Mouse (Mus musculus) embryonic facial prominence, embryonic 14.5 days (tissue): Measurements from ENCODE around the gene Lrrc23. TPM values are rescaled to one million over a fixed set of nuclear protein-coding genes. Genes with fewer than 3 reads are reported as not detected.

Source experiments
- ATAC-seq: fragments of 200-750 bp; cut with Nextera tagmentation; 2 replicates; pipeline ENCODE4 v1.8.0; 2017; ENCODE audit warnings: low read depth, moderate number of reproducible peaks, moderate TSS enrichment
- DNase-seq: peaks from one replicate; pipeline ENCODE4 v3.0.0-alpha.2; 2015; ENCODE audit warnings: low spot score
- H3K27ac ChIP-seq: fragments of 300-500 bp; sonication (generic); replicated peaks from 2 replicates; pipeline ENCODE4 v1.5.1; 2014; ENCODE audit warnings: low read depth, mild to moderate bottlenecking, low read length, moderate library complexity
- H3K27me3 ChIP-seq: fragments of 300-500 bp; sonication (generic); replicated peaks from 2 replicates; pipeline ENCODE4 v1.6.1; 2014; ENCODE audit warnings: low read length; ENCODE audit not compliant: control insufficient read depth, insufficient read depth
- H3K36me3 ChIP-seq: fragments of 300-500 bp; sonication (generic); 2 replicates; pipeline ENCODE4 v1.6.1; 2014; ENCODE audit warnings: low read length, mixed read lengths; ENCODE audit not compliant: control insufficient read depth, insufficient read depth
- H3K4me1 ChIP-seq: fragments of 300-500 bp; sonication (generic); 2 replicates; pipeline ENCODE4 v1.6.1; 2014; ENCODE audit warnings: antibody characterized with exemption, low read length; ENCODE audit not compliant: control insufficient read depth, insufficient read depth
- H3K4me2 ChIP-seq: fragments of 300-500 bp; sonication (generic); 2 replicates; pipeline ENCODE4 v1.6.1; 2014; ENCODE audit warnings: low read depth, mild to moderate bottlenecking, low read length, moderate library complexity, mixed read lengths
- H3K4me3 ChIP-seq: fragments of 300-500 bp; sonication (generic); 2 replicates; pipeline ENCODE4 v1.5.1; 2014; ENCODE audit warnings: low read depth, mild to moderate bottlenecking, low read length
- H3K9ac ChIP-seq: fragments of 300-500 bp; sonication (generic); 2 replicates; pipeline ENCODE4 v1.6.1; 2014; ENCODE audit warnings: low read depth, mild to moderate bottlenecking, low read length, moderate library complexity, mixed read lengths
- H3K9me3 ChIP-seq: fragments of 300-500 bp; sonication (generic); 2 replicates; pipeline ENCODE4 v1.6.1; 2016; ENCODE audit warnings: low read length; ENCODE audit not compliant: control insufficient read depth
- WGBS: fragments of 180-500 bp; shearing (Covaris S2); extraction: QIAGEN DNeasy Blood & Tissue Kit; methylation state at CpG from one replicate; pipeline ENCODE4 v1.1.7; 2014; 5-methylcytosine and 5-hydroxymethylcytosine counted together
- polyA plus RNA-seq: library from polyadenylated mRNA; unstranded; fragments of >200 nt; fragmentation: Nextera tagmentation; extraction: Ambion mirVana; gene quantifications from 2 replicates; pipeline ENCODE4 v1.2.1, GENCODE M21; 2014

Gene Lrrc23
- polyA plus RNA-seq, 1 experiment from 2014 or later, result 13.2 TPM

DNA sequence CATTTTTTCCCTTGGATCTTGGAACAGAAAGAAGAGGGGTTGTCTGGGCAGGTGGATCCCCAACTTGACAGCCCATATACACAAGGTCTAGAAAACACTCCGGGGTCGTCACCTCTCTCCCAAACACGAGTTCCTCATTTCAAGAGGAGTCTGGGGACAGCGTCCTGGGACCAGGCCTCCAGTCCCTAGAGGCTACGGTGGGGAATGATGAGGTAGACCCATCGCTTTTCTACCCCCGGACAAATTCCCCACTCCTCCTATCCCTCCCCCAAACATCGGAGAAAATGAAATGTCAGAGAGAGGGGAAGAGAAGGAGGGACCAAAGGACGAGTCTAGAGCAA, 10.9 kb downstream of the Lrrc23 start:
- H3K9me3 ChIP-seq, result no peaks in the 10 kb centered on the region
- H3K36me3 ChIP-seq, result no peaks in the 10 kb centered on the region
- ATAC-seq, result no peak
- WGBS, result 5% methylated on average over 9 of the region's 9 CpGs
- DNase-seq, result no peak
- H3K4me3 ChIP-seq, result peak overlapping the region; percentile 60
- no peak overlapping the region for H3K27ac ChIP-seq
- peak overlapping the region; percentile 69 for H3K9ac ChIP-seq
- peak overlapping the region; percentile 91 for H3K4me2 ChIP-seq
- H3K27me3 ChIP-seq, result no peaks in the 10 kb centered on the region
- H3K4me1 ChIP-seq, result peaks cover 14% of the 10 kb centered on the region

DNA sequence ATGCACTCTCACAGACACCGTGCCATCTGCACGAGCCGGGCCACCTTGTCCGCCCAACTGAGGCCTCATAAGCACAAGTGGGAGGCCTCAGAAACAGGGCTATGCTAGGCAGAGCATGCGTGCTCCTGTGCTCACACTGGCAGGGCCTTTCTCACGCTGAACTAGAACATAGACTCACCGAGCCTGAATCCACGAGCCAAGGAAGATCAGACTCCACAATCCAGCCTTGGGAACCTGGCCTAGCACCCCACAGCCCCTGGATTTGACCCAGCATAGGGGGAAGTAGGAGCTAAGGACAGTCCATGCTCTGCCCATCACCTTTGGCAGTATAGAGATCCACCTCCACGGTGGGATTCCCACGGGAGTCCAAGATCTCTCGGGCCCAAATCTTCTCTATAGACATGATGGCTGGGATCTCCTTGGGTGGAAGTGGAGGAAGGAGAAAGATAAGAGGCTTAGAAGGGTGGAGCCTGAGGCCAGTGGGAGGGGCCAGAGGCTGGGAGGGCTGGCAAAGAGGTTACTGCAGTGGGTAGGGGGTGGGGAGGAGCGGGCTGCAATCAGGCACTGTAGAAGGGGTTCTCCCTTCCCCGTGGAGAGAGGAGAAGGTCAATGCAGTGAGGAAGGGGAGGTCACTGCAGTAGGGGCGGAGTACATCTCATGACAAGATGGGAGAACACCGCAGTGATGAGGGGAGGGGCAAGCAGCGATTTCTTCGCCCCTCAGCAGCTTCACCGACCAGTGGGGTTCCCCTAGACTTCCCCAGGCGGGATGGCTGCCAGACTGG, 11.4 kb downstream of the Lrrc23 start:
- H3K9me3 ChIP-seq, result no peaks in the 10 kb centered on the region
- peak; percentile 28 for ATAC-seq
- DNase-seq, result no peak
- no peak overlapping the region for H3K9ac ChIP-seq
- WGBS, result 27% methylated on average over 18 of the region's 19 CpGs
- H3K36me3 ChIP-seq, result no peaks in the 10 kb centered on the region
- no peak overlapping the region for H3K27ac ChIP-seq
- peak overlapping the region; percentile 91 for H3K4me2 ChIP-seq
- H3K27me3 ChIP-seq, result no peaks in the 10 kb centered on the region
- H3K4me3 ChIP-seq, result peak overlapping the region; percentile 60
- H3K4me1 ChIP-seq, result peaks cover 14% of the 10 kb centered on the region

DNA sequence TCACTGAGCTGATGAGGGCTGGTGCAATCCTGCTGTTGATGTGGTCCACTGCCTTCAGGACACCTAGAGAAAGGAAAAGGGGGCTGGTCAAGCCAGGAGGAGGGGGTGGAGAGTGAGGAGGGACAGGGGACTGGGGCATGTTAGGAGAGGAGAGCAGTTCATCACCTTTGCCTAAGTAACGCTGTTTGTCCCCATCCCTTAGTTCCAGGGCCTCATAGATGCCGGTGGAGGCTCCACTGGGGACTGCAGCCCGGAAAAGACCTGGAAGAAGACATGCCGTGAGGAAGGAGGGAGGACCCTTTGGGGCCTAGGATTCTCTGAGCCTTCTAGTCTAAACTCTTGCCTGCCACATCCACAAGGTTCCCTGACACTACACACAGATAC, 12.0 kb downstream of the Lrrc23 start:
- no peak for ATAC-seq
- 34% methylated on average over 4 of the region's 4 CpGs for WGBS
- Histone ChIP-seq H3K4me3 (0 out of 2 replicates have a peak overlapping the region, but pooled peaks have one; percentile 6), H3K4me1 (peaks cover 14% of the 10 kb centered on the region), H3K36me3 (no peaks in the 10 kb centered on the region), H3K27ac (no peak overlapping the region), H3K9ac (no peak overlapping the region), H3K9me3 (no peaks in the 10 kb centered on the region), H3K27me3 (no peaks in the 10 kb centered on the region), H3K4me2 (peak overlapping the region; percentile 91)
- no peak for DNase-seq

DNA sequence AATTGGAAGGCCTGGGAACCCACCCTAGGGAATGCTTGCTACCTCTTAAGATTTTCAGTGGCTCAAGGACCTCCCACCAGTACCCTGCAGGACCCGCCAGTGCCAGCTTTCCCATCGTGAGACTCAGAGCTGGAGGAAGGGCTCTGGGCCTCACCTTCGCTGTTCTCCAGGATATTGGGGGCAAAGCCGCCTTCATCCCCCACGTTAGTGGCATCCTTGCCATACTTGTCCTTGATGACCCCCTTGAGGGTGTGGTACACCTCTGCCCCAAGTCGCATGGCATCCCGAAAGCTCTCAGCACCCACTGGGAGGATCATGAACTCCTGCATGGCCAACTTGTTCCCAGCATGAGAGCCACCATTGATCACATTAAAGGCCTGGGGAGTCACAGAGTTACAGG, 13.6 kb downstream of the Lrrc23 start:
- WGBS, result 83% methylated on average over 7 of the region's 7 CpGs
- Histone ChIP-seq H3K4me2 (no peak overlapping the region), H3K27me3 (no peaks in the 10 kb centered on the region), H3K9me3 (no peaks in the 10 kb centered on the region), H3K36me3 (no peaks in the 10 kb centered on the region), H3K27ac (no peak overlapping the region), H3K4me3 (no peak overlapping the region), H3K4me1 (peaks cover 14% of the 10 kb centered on the region), H3K9ac (no peak overlapping the region)
- ATAC-seq (no peak), DNase-seq (no peak)

DNA sequence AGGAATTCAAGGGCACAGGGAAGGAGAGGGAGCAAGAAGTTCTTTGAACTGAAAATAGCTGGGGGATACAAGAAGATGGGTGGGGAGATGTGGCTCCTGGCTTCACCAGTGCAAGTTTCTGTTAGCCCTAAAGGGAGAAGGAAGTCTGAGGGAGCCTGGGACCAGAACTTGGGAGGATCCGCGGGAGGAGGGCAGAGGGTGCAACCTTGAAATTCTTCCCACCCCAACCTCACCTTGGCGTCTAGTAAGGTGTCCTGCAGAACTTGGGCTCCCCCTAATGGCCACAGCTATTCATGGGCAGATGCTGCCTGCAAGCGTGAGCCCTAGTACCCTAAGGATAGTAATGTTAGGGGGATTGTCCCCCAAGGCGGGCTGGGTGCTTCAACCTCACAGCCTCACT, 20.3 kb downstream of the Lrrc23 start:
- Histone ChIP-seq H3K4me1 (peaks cover 31% of the 10 kb centered on the region), H3K9me3 (no peaks in the 10 kb centered on the region), H3K4me2 (peak overlapping the region; percentile 73), H3K27me3 (no peaks in the 10 kb centered on the region), H3K4me3 (peak overlapping the region; percentile 79; the same call in 1 of the 2 replicates), H3K36me3 (no peaks in the 10 kb centered on the region), H3K27ac (peak overlapping the region; percentile 98), H3K9ac (peak overlapping the region; percentile 58)
- no peak for ATAC-seq
- DNase-seq, result peak; percentile 87
- WGBS, result 3% methylated on average over 5 of the region's 5 CpGs

GRCm38 (mm10) chr6:124758849-124759232, 20.7 kb downstream of the Lrrc23 start:
- Histone ChIP-seq H3K27ac (peak overlapping the region; percentile 98), H3K27me3 (no peaks in the 10 kb centered on the region), H3K4me3 (peak overlapping the region; percentile 79; the same call in 1 of the 2 replicates), H3K9ac (peak overlapping the region; percentile 58), H3K9me3 (no peaks in the 10 kb centered on the region), H3K4me1 (peaks cover 32% of the 10 kb centered on the region), H3K36me3 (no peaks in the 10 kb centered on the region), H3K4me2 (peak overlapping the region; percentile 73)
- 46% methylated on average over 2 of the region's 2 CpGs for WGBS
- DNase-seq (peak; percentile 35), ATAC-seq (no peak; the same call in 1 of the 2 replicates)

GRCm38 (mm10) chr6:124757909-124758848, 21.3 kb downstream of the Lrrc23 start:
- Histone ChIP-seq H3K4me1 (peaks cover 34% of the 10 kb centered on the region), H3K36me3 (peaks cover 3% of the 10 kb centered on the region; the same call in 1 of the 2 replicates), H3K4me2 (peak overlapping the region; percentile 73), H3K9ac (peak overlapping the region; percentile 98), H3K4me3 (peak overlapping the region; percentile 79), H3K27me3 (no peaks in the 10 kb centered on the region), H3K9me3 (no peaks in the 10 kb centered on the region), H3K27ac (peak overlapping the region; percentile 98)
- WGBS, result 21% methylated on average over 5 of the region's 5 CpGs
- peak; percentile 74 for DNase-seq
- 0 out of 2 replicates have a peak, but pooled peaks have one; percentile 14 for ATAC-seq

DNA sequence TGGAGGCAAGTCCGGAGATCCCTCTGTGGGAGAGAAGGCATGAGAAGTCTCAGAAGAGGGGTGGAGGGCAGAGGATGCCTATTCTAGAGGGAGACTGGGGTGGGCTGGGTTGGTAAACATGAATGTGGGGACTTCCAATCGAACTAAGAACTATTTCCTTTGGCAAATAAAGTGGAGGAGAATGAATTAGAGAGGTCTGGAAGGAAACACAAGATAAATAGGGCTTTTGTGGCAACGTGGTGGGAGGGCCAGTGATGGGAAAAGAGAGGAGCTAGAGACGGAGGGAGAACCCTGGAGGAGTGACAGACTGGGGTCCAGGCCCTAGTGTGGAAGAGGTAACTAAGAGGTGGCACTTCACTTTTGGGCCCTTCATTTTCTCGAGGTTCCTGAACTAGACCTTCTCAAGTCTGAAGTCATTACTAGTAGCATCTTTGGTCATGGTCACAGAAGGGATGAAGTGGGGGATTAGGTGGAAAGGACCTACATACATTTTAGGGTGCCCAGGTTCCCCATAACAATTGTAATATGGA, 22.1 kb downstream of the Lrrc23 start:
- Histone ChIP-seq H3K27ac (peak overlapping the region; percentile 98), H3K4me3 (peak overlapping the region; percentile 79), H3K4me2 (peak overlapping the region; percentile 73), H3K27me3 (no peaks in the 10 kb centered on the region), H3K36me3 (peaks cover 10% of the 10 kb centered on the region; the same call in 1 of the 2 replicates), H3K9ac (peak overlapping the region; percentile 98), H3K4me1 (peaks cover 34% of the 10 kb centered on the region), H3K9me3 (no peaks in the 10 kb centered on the region)
- 2% methylated on average over 5 of the region's 5 CpGs for WGBS
- DNase-seq (no peak), ATAC-seq (no peak)
